Mouse (Mus musculus) liver, embryonic 12.5 days (tissue): ENCODE results near the gene Lig4. TPM values are rescaled to one million over a fixed set of nuclear protein-coding genes. Genes with fewer than 3 reads are reported as not detected.

Source experiments
- ATAC-seq: fragments of 200-750 bp; cut with Nextera tagmentation; 2 replicates; pipeline ENCODE4 v1.8.0; 2017; ENCODE audit warnings: moderate number of reproducible peaks, mild to moderate bottlenecking, moderate library complexity
- H3K27ac ChIP-seq: fragments of 300-500 bp; sonication (generic); 2 replicates; pipeline ENCODE4 v1.5.1; 2016; ENCODE audit warnings: mild to moderate bottlenecking
- H3K27me3 ChIP-seq: fragments of 300-500 bp; sonication (generic); replicated peaks from 2 replicates; pipeline ENCODE4 v1.6.1; 2016; ENCODE audit warnings: mild to moderate bottlenecking, moderate library complexity
- H3K36me3 ChIP-seq: fragments of 300-500 bp; sonication (generic); 2 replicates; pipeline ENCODE4 v1.6.1; 2016; ENCODE audit warnings: mild to moderate bottlenecking, moderate library complexity
- H3K4me1 ChIP-seq: fragments of 300-500 bp; sonication (generic); 2 replicates; pipeline ENCODE4 v1.6.1; 2016
- H3K4me2 ChIP-seq: fragments of 300-500 bp; sonication (generic); 2 replicates; pipeline ENCODE4 v1.6.1; 2016; ENCODE audit warnings: mild to moderate bottlenecking, moderate library complexity
- H3K4me3 ChIP-seq: fragments of 300-500 bp; sonication (generic); 2 replicates; pipeline ENCODE4 v1.5.1; 2016; ENCODE audit warnings: mild to moderate bottlenecking, moderate library complexity
- H3K9ac ChIP-seq: fragments of 300-500 bp; sonication (generic); 2 replicates; pipeline ENCODE4 v1.6.1; 2016; ENCODE audit warnings: mild to moderate bottlenecking, moderate library complexity
- H3K9me3 ChIP-seq: fragments of 300-500 bp; sonication (generic); replicated peaks from 2 replicates; pipeline ENCODE4 v1.6.1; 2016; ENCODE audit warnings: mild to moderate bottlenecking, moderate library complexity
- WGBS: fragments of 180-500 bp; shearing (Covaris S2); methylation state at CpG from one replicate; pipeline ENCODE4 v1.1.7; 2016; ENCODE audit not compliant: insufficient replicate concordance; 5-methylcytosine and 5-hydroxymethylcytosine counted together
- polyA plus RNA-seq: library from polyadenylated mRNA; unstranded; fragments of >200 nt; fragmentation: Nextera tagmentation; extraction: Ambion mirVana; gene quantifications from 2 replicates; pipeline ENCODE4 v1.2.1, GENCODE M21; 2016

Lig4 gene
- polyA plus RNA-seq, 1 experiment from 2014 or later = 2.0 TPM

GRCm38 (mm10) chr8:9975898-9976611 lies 1.4 kb downstream of the Lig4 start:
- ATAC-seq = peak; percentile 93
- Histone ChIP-seq H3K36me3 (peaks cover 23% of the 10 kb centered on the region), H3K4me3 (peak overlapping the region; percentile 90), H3K27ac (peak overlapping the region; percentile 48; the same call in 1 of the 2 replicates), H3K4me2 (peak overlapping the region; percentile 85), H3K4me1 (peaks cover 47% of the 10 kb centered on the region), H3K27me3 (no peaks in the 10 kb centered on the region), H3K9me3 (no peaks in the 10 kb centered on the region), H3K9ac (peak overlapping the region; percentile 75)
- WGBS = under 1% methylated on average over 47 of the region's 47 CpGs

- H3K27me3 ChIP-seq = no peaks in the 10 kb centered on the region
- H3K4me3 ChIP-seq = peak overlapping the region; percentile 90
- ATAC-seq = no peak
- H3K9me3 ChIP-seq = no peaks in the 10 kb centered on the region
- peak overlapping the region; percentile 85 for H3K4me2 ChIP-seq
- H3K4me1 ChIP-seq = peaks cover 42% of the 10 kb centered on the region
- no peak overlapping the region for H3K27ac ChIP-seq
- WGBS = 29% methylated on average over 5 of the region's 5 CpGs
- peak overlapping the region; percentile 75; the same call in 1 of the 2 replicates for H3K9ac ChIP-seq
- H3K36me3 ChIP-seq = peaks cover 25% of the 10 kb centered on the region
Observed at GRCm38 (mm10) chr8:9975276-9975675, 2.2 kb downstream of the Lig4 start.

GRCm38 (mm10) chr8:9971866-9972265 lies 5.6 kb downstream of the Lig4 start:
- 83% methylated on average over 9 of the region's 9 CpGs for WGBS
- Histone ChIP-seq H3K9ac (no peak overlapping the region), H3K27ac (no peak overlapping the region), H3K36me3 (peaks cover 25% of the 10 kb centered on the region), H3K4me3 (no peak overlapping the region), H3K4me2 (no peak overlapping the region), H3K27me3 (no peaks in the 10 kb centered on the region), H3K4me1 (peaks cover 14% of the 10 kb centered on the region), H3K9me3 (no peaks in the 10 kb centered on the region)
- no peak for ATAC-seq

DNA sequence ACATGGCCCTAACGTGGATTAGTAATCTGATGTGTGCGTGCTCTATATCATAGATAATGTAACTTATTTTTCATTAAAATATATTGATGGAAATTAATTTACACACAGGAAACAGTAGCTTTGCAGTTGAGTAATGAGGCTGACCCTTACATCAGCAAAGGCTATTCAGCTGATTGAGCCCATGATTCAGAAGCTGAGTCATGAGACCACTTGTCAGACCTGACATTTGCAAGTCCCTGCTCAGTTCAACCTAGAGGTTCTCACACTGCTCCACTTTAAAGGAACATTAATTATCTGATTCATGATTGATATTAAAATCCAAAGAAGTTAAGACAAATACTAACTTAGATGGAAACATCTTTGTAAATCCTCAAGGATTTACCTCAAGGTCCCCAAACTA lies 17.6 kb downstream of the Lig4 start:
- WGBS = 63% methylated on average over 2 of the region's 2 CpGs
- no peaks in the 10 kb centered on the region for H3K9me3 ChIP-seq
- no peak overlapping the region for H3K27ac ChIP-seq
- H3K9ac ChIP-seq = no peak overlapping the region
- H3K36me3 ChIP-seq = no peaks in the 10 kb centered on the region
- H3K4me1 ChIP-seq = no peaks in the 10 kb centered on the region
- H3K27me3 ChIP-seq = no peaks in the 10 kb centered on the region
- no peak overlapping the region for H3K4me2 ChIP-seq
- no peak overlapping the region for H3K4me3 ChIP-seq
- ATAC-seq = no peak

GRCm38 (mm10) chr8:9958338-9958737 lies 19.1 kb downstream of the Lig4 start:
- Histone ChIP-seq H3K36me3 (no peaks in the 10 kb centered on the region), H3K4me2 (no peak overlapping the region), H3K27ac (no peak overlapping the region), H3K9me3 (no peaks in the 10 kb centered on the region), H3K4me1 (no peaks in the 10 kb centered on the region), H3K4me3 (no peak overlapping the region), H3K9ac (no peak overlapping the region), H3K27me3 (no peaks in the 10 kb centered on the region)
- WGBS = 53% methylated on average over 4 of the region's 4 CpGs
- no peak for ATAC-seq

- Histone ChIP-seq H3K4me3 (no peak overlapping the region), H3K4me1 (no peaks in the 10 kb centered on the region), H3K9ac (no peak overlapping the region), H3K27ac (no peak overlapping the region), H3K4me2 (no peak overlapping the region), H3K9me3 (no peaks in the 10 kb centered on the region; the same call in 1 of the 2 replicates), H3K27me3 (no peaks in the 10 kb centered on the region), H3K36me3 (no peaks in the 10 kb centered on the region)
- ATAC-seq = no peak
- WGBS = 40% methylated on average over 10 of the region's 10 CpGs
Observed at GRCm38 (mm10) chr8:9949134-9949890, 28.2 kb downstream of the Lig4 start.

DNA sequence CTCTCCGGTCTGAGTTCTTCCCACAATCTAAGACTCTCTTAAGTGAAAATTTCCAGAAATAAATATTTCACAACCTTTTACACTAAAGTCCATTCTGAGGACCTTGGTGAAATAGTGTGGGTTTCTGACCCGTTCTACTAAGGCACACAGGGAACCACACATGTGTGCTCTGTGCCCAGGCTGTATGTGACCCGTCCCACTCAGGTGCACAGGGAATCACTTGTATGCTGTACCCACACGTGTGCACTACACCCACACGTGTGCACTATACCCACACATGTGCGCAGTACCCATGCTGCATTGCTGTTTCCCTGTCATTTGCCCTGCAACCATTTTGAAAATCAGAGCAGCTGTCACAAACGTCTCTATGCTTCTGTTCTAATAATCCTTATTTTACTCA lies 41.9 kb downstream of the Lig4 start:
- H3K4me2 ChIP-seq = no peak overlapping the region
- ATAC-seq = no peak

DNA sequence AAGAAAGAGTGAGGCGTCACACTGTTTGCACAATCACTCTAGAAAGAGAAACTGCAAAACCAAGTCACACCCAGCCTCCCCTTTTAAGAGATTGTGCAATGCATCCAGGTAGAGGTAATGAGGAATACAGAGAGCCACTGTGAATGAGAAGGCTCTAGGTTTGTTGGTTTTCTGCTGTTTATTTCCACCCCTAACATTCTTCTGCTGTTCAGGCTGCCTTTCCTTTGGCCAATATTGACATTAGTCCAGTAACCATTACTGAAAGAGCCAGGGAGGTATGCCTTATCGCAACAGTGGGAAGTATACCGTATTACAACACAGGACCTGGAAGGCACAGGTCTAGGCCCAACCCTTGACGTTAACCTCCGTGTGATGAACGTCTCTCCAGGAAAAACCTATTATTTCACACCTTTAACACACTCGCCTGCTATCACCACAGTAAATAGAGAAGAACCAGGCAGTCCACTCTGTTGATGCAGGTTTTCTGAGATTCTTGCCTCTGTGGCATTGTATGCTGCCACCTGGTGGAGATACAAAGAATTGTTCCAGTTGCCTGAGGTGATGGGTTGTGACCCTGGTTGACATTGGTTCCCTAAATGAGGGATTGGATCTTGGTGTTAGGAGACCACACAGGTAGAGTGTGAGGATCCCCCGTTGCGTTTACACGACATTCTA lies 42.5 kb downstream of the Lig4 start:
- H3K4me2 ChIP-seq = no peak overlapping the region
- no peak overlapping the region for H3K9ac ChIP-seq
- no peak overlapping the region for H3K4me3 ChIP-seq
- peak; percentile 65 for ATAC-seq
- WGBS = 31% methylated on average over 10 of the region's 10 CpGs
- H3K27ac ChIP-seq = no peak overlapping the region
- H3K9me3 ChIP-seq = no peaks in the 10 kb centered on the region
- H3K36me3 ChIP-seq = no peaks in the 10 kb centered on the region
- H3K27me3 ChIP-seq = no peaks in the 10 kb centered on the region
- no peaks in the 10 kb centered on the region for H3K4me1 ChIP-seq

More for the DNA sequence above, 41.9 kb downstream of the Lig4 start:
- no peak overlapping the region for H3K4me3 ChIP-seq
- no peaks in the 10 kb centered on the region for H3K27me3 ChIP-seq
- 47% methylated on average over 7 of the region's 7 CpGs for WGBS
- H3K36me3 ChIP-seq = no peaks in the 10 kb centered on the region
- no peaks in the 10 kb centered on the region for H3K9me3 ChIP-seq
- no peaks in the 10 kb centered on the region for H3K4me1 ChIP-seq
- no peak overlapping the region for H3K27ac ChIP-seq
- no peak overlapping the region for H3K9ac ChIP-seq

- no peak overlapping the region for H3K4me2 ChIP-seq
- H3K36me3 ChIP-seq = no peaks in the 10 kb centered on the region
- H3K4me1 ChIP-seq = no peaks in the 10 kb centered on the region
- no peaks in the 10 kb centered on the region for H3K9me3 ChIP-seq
- ATAC-seq = no peak
- H3K27ac ChIP-seq = no peak overlapping the region
- no peaks in the 10 kb centered on the region for H3K27me3 ChIP-seq
- no peak overlapping the region for H3K4me3 ChIP-seq
- no peak overlapping the region for H3K9ac ChIP-seq
Observed at GRCm38 (mm10) chr8:9932711-9933110, 44.8 kb downstream of the Lig4 start.

DNA sequence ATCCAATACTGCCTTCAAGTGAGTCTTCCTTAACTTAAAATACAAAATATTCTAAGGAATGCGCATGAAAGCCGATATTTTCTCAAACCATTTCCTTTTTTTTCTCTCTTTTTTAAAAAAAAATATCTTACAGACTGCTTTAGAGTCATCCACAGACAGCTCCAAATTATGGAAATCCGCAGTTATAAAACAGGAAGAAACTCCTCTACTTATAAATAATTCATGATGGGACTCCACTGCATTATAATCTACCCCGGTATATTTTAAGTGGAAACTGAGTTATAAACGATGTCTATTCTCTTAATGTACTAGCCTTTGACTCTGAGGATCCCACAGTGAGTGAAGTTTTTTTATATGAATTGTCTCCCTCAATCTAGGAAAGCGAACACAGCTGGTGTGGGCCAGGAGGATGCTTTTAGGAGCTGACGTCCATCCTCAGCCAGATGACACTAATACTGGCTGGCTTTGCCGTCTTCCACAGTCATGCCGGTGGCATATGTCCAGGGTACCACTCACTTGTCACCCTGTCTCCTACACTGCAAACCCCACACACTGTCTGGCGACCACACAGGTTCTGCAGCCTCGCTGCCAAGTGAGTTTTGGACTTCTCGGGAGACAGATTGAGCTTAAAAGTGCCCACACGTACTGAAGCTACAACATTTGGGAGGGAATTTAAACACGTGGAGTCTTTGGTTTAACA lies 47.6 kb downstream of the Lig4 start:
- Histone ChIP-seq H3K27ac (no peak overlapping the region), H3K27me3 (no peaks in the 10 kb centered on the region), H3K4me3 (no peak overlapping the region), H3K9me3 (no peaks in the 10 kb centered on the region), H3K4me1 (no peaks in the 10 kb centered on the region), H3K9ac (no peak overlapping the region), H3K4me2 (no peak overlapping the region), H3K36me3 (no peaks in the 10 kb centered on the region)
- 65% methylated on average over 14 of the region's 14 CpGs for WGBS
- ATAC-seq = no peak
